Mouse (Mus musculus): ENCODE measurements at regions not wholly inside any gene's neighbourhood (a gene's known extent, or its start where the extent isn't known, plus 50 kb on each side); places are given as distances from the start of the nearest gene placed in this dataset.
"Not testable (repeated sequence)": the region's sequence is repeated elsewhere in the genome, so short reads cannot be mapped to it uniquely, and the experiment has no call there.

- not testable (repeated sequence) for H3K27ac ChIP-seq; H3K4me1 ChIP-seq; H3K9ac ChIP-seq; H3K27me3 ChIP-seq; H3K9me3 ChIP-seq; H3K36me3 ChIP-seq; ATAC-seq (ENCODE audit: insufficient number of reproducible peaks, low FRiP score, low TSS enrichment, low read depth); H3K4me3 ChIP-seq; H3K4me2 ChIP-seq
- 78% methylated on average over 8 of the region's 8 CpGs for WGBS
Observed at GRCm38 (mm10) chr15:34027111-34027510, 330.6 kb downstream of the 9430069I07Rik start.

DNA sequence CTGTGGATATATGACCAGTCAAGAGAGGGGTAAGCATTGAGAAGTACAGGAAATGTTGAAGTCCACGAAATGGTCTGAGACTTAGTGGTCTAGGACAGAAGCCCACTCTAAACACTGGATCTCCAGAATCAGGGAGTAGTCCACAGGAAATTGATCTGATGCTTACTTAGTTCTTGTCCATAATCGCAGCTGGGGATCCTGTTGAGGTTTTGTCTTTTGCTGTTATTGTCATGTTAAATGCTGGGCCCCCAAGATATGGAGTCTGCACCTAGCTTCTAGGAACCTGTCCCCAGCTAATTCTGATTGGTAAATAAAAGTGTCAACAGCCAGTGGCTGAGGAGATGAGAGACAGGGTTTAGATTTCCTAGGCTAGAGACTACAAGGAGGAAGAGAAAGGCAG lies 332.3 kb downstream of the 9430069I07Rik start:
- H3K4me3 ChIP-seq: no peak overlapping the region
- no peak overlapping the region for H3K9ac ChIP-seq
- no peaks in the 10 kb centered on the region for H3K9me3 ChIP-seq
- no peak overlapping the region for H3K4me2 ChIP-seq
- no peak overlapping the region for H3K27ac ChIP-seq
- H3K36me3 ChIP-seq: no peaks in the 10 kb centered on the region
- peaks cover 2% of the 10 kb centered on the region; the same call in 1 of the 2 replicates for H3K4me1 ChIP-seq
- ATAC-seq (ENCODE audit: insufficient number of reproducible peaks, low FRiP score, low TSS enrichment, low read depth): no peak
- WGBS: 88% methylated on average over 2 of the region's 2 CpGs
- no peaks in the 10 kb centered on the region for H3K27me3 ChIP-seq

GRCm38 (mm10) chr15:34021857-34022256 lies 335.8 kb downstream of the 9430069I07Rik start:
- no peak overlapping the region for H3K27ac ChIP-seq
- WGBS: 29% methylated on average over 11 of the region's 11 CpGs
- no peak overlapping the region for H3K4me2 ChIP-seq
- no peak overlapping the region for H3K4me3 ChIP-seq
- H3K9me3 ChIP-seq: no peaks in the 10 kb centered on the region
- no peaks in the 10 kb centered on the region for H3K27me3 ChIP-seq
- H3K9ac ChIP-seq: no peak overlapping the region
- no peaks in the 10 kb centered on the region for H3K36me3 ChIP-seq
- no peak for ATAC-seq (ENCODE audit: insufficient number of reproducible peaks, low FRiP score, low TSS enrichment, low read depth)
- peaks cover 2% of the 10 kb centered on the region; the same call in 1 of the 2 replicates for H3K4me1 ChIP-seq

DNA sequence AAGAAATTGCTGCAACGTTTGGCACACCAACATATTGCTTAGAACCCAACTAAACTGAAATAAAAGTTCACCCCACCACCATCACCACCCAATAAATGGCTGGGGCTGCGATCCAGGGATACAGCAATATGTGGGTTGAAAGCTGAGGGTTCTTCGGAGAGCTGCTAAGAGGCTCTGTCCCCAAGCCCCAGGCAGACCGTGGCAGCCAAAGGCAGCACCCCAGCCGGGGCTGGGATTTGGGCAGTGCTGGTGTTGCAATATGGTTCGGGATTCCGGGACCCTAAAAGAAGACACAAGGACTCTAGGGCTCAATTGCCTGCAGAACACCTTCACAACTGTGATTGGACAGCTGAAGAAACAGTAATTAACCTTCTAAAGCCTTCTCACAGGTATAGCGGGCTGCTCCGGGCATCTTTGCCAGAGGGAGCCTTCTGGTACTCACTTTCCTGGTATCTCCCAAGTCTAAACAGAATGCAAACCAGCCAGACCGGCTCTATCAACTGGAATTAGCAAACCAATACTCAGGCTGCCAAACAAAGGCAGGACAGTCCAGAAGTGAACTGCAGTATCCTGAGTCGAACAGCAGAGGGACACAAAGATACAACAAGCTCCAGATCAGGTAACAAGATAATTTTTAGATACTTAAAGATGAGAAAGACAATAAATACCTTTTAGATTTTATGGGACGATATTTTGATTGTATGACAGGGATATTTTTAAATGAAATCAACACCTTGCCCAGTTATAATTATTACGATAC lies 341.1 kb downstream of the 9430069I07Rik start:
- no peaks in the 10 kb centered on the region for H3K4me1 ChIP-seq
- H3K27me3 ChIP-seq: no peaks in the 10 kb centered on the region
- no peak for ATAC-seq (ENCODE audit: insufficient number of reproducible peaks, low FRiP score, low TSS enrichment, low read depth)
- H3K27ac ChIP-seq: no peak overlapping the region
- no peaks in the 10 kb centered on the region for H3K36me3 ChIP-seq
- H3K9ac ChIP-seq: no peak overlapping the region
- no peak overlapping the region for H3K4me3 ChIP-seq
- 47% methylated on average over 13 of the region's 13 CpGs for WGBS
- no peaks in the 10 kb centered on the region for H3K9me3 ChIP-seq
- no peak overlapping the region for H3K4me2 ChIP-seq

- Histone ChIP-seq H3K27me3 (no peaks in the 10 kb centered on the region), H3K4me1 (no peaks in the 10 kb centered on the region), H3K27ac (no peak overlapping the region), H3K4me2 (no peak overlapping the region), H3K4me3 (no peak overlapping the region), H3K9ac (no peak overlapping the region), H3K36me3 (no peaks in the 10 kb centered on the region), H3K9me3 (no peaks in the 10 kb centered on the region)
- no peak for ATAC-seq (ENCODE audit: insufficient number of reproducible peaks, low FRiP score, low TSS enrichment, low read depth)
- WGBS: 30% methylated on average over 1 of the region's 1 CpGs
Observed at GRCm38 (mm10) chr15:34008591-34008990, 349.1 kb downstream of the 9430069I07Rik start.

DNA sequence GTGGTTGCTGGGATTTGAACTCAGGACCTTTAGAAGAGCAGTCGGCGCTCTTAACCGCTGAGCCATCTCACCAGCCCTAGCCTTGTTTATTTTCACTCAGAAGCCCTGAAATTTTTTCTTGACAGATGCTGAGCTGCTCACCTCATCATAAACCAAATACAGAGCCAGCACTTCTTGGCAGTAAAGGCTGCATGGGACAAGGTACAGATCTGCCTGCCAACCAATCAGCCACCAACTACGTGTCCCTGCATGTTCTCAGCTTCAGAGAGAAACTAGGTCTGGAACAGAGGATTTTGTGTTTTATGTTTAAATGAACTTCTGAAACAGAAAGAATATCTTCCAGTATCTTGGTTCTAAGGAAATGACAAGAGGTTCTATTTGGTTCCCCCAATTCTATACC lies 365.3 kb downstream of the 9430069I07Rik start:
- Histone ChIP-seq H3K4me1 (no peaks in the 10 kb centered on the region), H3K9me3 (no peaks in the 10 kb centered on the region), H3K27me3 (no peaks in the 10 kb centered on the region), H3K9ac (no peak overlapping the region), H3K4me3 (no peak overlapping the region), H3K36me3 (no peaks in the 10 kb centered on the region), H3K27ac (no peak overlapping the region), H3K4me2 (no peak overlapping the region)
- ATAC-seq (ENCODE audit: insufficient number of reproducible peaks, low FRiP score, low TSS enrichment, low read depth): no peak
- whole genome bisulfite sequencing: 81% methylated on average over 4 of the region's 4 CpGs

GRCm38 (mm10) chr15:33975077-33975476 lies 382.6 kb downstream of the 9430069I07Rik start:
- no peak for ATAC-seq (ENCODE audit: insufficient number of reproducible peaks, low FRiP score, low TSS enrichment, low read depth)
- WGBS: 47% methylated on average over 1 of the region's 1 CpGs

DNA sequence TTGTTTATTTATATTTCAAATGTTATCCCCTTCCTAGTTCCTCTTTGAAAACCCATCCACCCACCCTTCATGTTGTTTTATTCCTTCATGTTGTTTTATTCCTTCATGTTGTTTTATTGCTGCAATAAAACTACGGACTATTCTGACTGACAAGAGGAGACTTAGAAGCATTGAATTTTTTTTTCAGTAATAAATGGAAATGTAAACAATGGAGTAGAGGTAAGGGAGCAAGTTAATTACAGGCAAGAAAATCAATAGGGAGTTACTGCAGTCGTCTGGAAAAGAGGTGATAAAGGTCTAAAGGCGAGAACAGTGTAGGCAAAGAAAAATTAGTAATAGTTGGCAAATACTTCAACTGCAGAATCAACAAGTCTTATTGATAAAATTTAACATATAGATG lies 384.2 kb downstream of the 9430069I07Rik start:
- H3K4me1 ChIP-seq: no peaks in the 10 kb centered on the region
- no peak overlapping the region for H3K4me3 ChIP-seq
- no peaks in the 10 kb centered on the region for H3K27me3 ChIP-seq
- no peaks in the 10 kb centered on the region for H3K9me3 ChIP-seq
- no peak for ATAC-seq (ENCODE audit: insufficient number of reproducible peaks, low FRiP score, low TSS enrichment, low read depth)
- H3K36me3 ChIP-seq: no peaks in the 10 kb centered on the region
- H3K9ac ChIP-seq: no peak overlapping the region
- WGBS: 37% methylated on average over 3 of the region's 3 CpGs
- no peak overlapping the region for H3K27ac ChIP-seq
- no peak overlapping the region for H3K4me2 ChIP-seq

More at GRCm38 (mm10) chr15:33975077-33975476, 382.6 kb downstream of the 9430069I07Rik start:
- Histone ChIP-seq H3K4me1 (no peaks in the 10 kb centered on the region), H3K9ac (no peak overlapping the region), H3K4me2 (no peak overlapping the region), H3K27ac (no peak overlapping the region), H3K27me3 (no peaks in the 10 kb centered on the region), H3K36me3 (no peaks in the 10 kb centered on the region), H3K9me3 (no peaks in the 10 kb centered on the region), H3K4me3 (no peak overlapping the region)

DNA sequence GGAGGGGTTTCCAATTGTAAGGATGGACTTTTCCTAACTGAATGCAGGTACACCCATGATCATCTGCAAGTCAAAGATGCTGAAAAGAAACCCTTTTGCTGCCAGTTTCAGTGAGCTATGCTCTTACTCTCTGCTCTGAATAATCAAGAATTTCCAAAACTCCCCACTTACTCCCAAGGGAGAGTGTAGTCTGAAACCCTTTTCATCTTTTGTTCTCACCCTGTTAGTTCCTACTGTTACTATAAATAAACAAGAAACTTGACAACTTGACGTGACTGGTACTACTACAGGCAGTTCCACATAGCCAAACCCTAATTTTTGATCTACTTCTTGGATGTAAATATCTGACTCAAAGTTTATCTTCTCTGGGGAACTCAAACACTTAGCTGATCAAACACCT lies 388.3 kb downstream of the 9430069I07Rik start:
- no peak for ATAC-seq (ENCODE audit: insufficient number of reproducible peaks, low FRiP score, low TSS enrichment, low read depth)
- Histone ChIP-seq H3K9me3 (no peaks in the 10 kb centered on the region), H3K4me1 (no peaks in the 10 kb centered on the region), H3K27me3 (no peaks in the 10 kb centered on the region), H3K4me2 (no peak overlapping the region), H3K27ac (no peak overlapping the region), H3K36me3 (no peaks in the 10 kb centered on the region), H3K4me3 (no peak overlapping the region), H3K9ac (no peak overlapping the region)
- WGBS: 45% methylated on average over 1 of the region's 1 CpGs

GRCm38 (mm10) chr15:33935013-33935664 lies 422.5 kb downstream of the 9430069I07Rik start:
- 76% methylated on average over 4 of the region's 4 CpGs for WGBS
- H3K9me3 ChIP-seq: no peaks in the 10 kb centered on the region
- H3K4me3 ChIP-seq: no peak overlapping the region
- no peaks in the 10 kb centered on the region for H3K4me1 ChIP-seq
- no peak for ATAC-seq (ENCODE audit: insufficient number of reproducible peaks, low FRiP score, low TSS enrichment, low read depth)
- no peak overlapping the region for H3K27ac ChIP-seq
- H3K9ac ChIP-seq: no peak overlapping the region
- no peaks in the 10 kb centered on the region for H3K27me3 ChIP-seq
- H3K4me2 ChIP-seq: no peak overlapping the region
- no peaks in the 10 kb centered on the region for H3K36me3 ChIP-seq

DNA sequence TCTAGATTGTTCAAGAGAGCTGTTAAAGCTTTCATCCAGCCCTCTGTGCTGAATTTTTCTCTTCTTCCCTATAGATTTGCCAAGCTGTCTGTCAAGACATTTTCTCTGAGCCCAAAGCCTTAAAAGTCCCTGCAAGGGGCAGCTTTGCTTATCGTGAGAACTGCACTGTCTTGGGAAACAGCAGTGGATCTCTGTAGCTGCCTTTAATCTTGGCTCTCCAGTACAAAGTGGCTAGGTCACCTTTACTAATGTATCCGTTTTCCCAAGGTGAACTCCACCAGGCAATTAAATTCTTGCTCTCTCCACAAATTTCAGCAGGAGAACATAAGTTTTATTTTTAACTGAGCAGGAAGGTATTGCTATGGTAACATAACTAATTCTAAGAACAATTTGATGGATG lies 431.2 kb downstream of the 9430069I07Rik start:
- Histone ChIP-seq H3K36me3 (no peaks in the 10 kb centered on the region), H3K27me3 (no peaks in the 10 kb centered on the region), H3K9ac (no peak overlapping the region), H3K4me3 (no peak overlapping the region), H3K4me2 (no peak overlapping the region), H3K27ac (no peak overlapping the region), H3K4me1 (no peaks in the 10 kb centered on the region), H3K9me3 (no peaks in the 10 kb centered on the region)
- WGBS: 55% methylated on average over 2 of the region's 2 CpGs
- ATAC-seq (ENCODE audit: insufficient number of reproducible peaks, low FRiP score, low TSS enrichment, low read depth): no peak

- 37% methylated on average over 5 of the region's 5 CpGs for WGBS
- no peak overlapping the region for H3K4me2 ChIP-seq
- no peaks in the 10 kb centered on the region for H3K4me1 ChIP-seq
- H3K27ac ChIP-seq: peak overlapping the region; percentile 39
- ATAC-seq (ENCODE audit: insufficient number of reproducible peaks, low FRiP score, low TSS enrichment, low read depth): peak; percentile 63; the same call in 1 of the 2 replicates
- no peak overlapping the region for H3K9ac ChIP-seq
- no peaks in the 10 kb centered on the region for H3K9me3 ChIP-seq
- no peak overlapping the region for H3K4me3 ChIP-seq
- H3K36me3 ChIP-seq: no peaks in the 10 kb centered on the region
- H3K27me3 ChIP-seq: no peaks in the 10 kb centered on the region
Observed at GRCm38 (mm10) chr15:33924094-33924890, 433.4 kb downstream of the 9430069I07Rik start.
